Mouse (Mus musculus): Measurements from ENCODE around the gene Atp6v0a1. TPM values are rescaled to one million over a fixed set of nuclear protein-coding genes. Genes with fewer than 3 reads are reported as not detected.

Atp6v0a1 gene
- polyA plus RNA-seq, 1 experiment from 2014 or later, result 17.6 TPM

DNA sequence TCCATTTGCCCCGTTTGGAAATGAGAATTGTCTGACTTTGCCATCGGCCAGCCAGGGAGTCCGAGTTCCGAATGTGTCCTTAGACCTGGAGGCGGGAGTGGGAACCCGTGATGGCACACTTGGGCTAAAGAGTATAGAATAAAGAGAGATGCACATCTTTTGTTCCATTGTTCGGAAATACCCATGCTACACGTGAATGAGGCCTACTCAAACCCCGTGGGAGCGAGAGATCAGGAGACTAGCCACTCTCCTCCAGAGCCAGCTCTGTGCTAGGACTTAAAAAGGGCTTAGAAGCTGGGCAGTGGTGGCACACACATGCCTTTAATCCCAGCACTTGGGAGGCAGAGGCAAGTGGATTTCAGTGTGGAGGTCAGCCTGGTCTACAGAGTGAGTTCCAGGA, 50.2 kb downstream of the Atp6v0a1 start:
- DNase-seq (ENCODE audit: low spot score), result no peak

DNA sequence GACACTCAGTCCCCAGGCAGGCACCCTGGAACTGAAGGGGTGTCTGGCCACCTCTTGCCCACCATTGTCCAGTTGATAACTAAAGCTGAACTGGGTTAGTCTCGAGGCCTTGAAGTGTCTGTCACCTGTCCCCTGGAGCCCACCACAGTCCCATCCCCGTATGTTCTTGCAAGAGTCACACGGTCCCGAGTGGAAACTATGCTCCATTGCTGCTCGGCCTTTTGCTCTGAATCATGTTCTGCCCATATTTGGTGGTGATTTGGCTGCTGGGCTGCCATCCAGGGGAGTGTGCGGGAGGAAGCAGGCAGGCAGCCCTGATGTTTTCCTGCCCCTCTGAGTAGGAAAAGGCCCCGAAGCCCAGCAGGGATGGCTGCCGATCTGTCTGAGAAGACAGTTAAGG, 50.9 kb downstream of the Atp6v0a1 start:
- DNase-seq (ENCODE audit: low spot score), result no peak

DNA sequence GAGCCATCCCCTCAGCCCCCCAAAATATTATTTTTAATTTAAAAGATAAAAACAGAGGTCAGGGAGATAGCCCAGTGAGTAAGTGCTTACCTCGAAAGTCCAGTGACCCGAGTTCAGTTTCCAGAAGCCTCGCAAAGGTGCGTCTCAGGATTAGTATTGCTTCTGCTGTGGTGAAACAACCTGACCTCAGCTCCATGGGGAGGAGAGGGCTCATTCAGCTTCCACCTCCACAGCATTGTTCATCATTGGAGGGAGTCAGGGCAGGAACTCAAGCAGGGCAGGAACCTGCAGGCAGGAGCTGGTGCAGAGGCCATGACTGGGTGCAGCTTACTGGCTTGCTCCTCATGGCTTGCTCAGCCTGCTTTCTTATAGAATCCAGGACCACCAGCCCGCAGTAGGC, 51.8 kb downstream of the Atp6v0a1 start:
- no peak for DNase-seq (ENCODE audit: low spot score)

DNA sequence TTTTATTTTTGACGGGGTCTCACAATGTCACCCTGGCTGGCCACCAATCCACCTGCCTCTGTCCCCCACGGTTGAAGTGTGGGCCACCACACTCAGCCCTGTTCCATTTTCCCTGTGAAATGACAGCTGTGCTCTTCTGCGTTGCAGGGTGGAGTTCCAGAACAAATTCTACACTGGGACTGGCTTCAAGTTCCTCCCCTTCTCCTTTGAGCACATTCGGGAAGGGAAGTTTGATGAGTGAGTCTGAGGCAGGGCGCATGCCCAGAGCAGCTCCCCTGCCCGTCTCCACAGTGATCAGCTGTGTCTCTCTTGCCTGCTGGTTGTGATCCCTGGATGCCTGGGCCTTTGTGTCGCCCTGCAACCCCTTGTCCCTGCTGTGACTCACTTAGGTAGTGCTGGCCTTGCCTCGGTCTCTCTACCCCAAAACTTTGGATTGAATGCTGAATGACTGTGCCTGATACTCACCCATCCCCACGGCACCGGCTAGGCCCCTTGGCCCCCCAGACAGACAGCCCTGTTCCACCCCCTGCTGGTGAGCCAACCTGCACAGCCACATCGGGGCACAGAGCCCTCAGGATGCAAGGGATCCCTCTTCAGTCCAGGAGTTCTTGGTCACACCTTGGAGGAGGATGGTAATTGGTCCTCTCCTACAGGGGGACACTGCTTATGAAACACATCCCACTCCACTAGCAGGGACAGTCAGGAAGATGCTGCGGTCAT, 53.1 kb downstream of the Atp6v0a1 start:
- no peak for DNase-seq (ENCODE audit: low spot score)

DNA sequence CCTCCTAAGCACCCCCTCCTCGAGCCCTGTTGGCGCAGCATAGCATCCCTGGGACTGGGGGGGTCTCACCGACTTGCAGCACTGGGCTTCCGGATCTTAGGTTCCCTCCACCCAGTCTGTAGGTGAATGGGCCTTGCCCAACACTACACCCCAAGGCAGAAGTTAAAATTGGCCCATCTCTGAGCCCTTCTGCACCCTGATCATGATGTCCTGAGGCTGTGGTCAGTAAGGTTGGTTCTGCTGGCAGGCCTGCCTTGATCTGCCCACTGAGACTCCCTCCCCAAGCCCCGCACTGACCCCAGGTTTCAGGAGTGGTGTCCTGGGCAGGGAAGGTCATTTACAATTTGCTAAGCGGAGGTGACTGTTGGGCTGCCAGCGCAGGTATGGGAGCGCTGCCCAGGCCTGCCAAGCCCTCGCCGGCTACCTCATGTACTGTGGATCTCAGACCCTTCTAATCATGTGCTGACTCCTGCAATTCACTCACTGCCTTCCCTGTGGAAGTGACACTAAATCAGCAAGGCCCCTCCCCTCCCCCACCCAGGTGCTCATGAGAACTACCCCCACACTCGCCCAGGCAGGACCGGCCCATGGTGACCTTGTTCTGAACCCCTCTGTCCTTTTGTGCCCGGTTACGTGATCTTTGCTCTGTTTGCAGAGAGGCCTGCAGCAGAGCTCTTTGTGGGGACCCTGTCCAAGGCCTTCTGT, 53.9 kb downstream of the Atp6v0a1 start:
- DNase-seq (ENCODE audit: low spot score), result no peak

DNA sequence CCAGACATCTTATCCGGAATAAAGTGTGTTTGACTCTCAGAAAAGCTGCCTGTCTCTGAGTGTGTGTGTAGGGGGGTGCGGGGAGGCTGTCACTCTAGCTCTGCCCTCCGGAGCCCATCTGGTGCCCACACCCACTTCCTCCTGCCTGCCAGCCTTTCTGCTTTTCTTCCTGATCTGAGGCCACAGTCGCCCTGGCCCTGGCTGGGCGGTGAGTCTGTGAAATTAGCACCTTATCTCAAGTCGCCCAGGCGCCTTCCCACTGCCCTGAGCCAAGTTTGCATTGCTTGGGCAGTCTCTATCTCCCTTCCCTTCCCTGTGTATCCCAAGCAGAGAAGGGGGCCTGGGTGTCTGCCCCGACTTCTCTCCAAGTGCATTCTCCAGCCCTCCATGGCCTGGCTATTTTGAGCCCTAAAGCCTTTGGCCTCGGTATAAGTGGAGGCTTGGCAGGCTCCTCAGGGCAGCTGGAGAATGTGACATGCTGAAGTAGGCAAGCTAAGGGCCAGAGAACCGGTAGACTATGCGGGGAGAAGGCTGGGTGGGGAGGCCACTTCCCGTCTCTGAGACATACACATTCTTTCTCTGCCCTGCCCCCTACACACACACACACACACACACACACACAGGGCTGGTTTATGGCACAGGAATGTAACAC, 54.5 kb downstream of the Atp6v0a1 start:
- peak; percentile 81 for DNase-seq (ENCODE audit: low spot score)

DNA sequence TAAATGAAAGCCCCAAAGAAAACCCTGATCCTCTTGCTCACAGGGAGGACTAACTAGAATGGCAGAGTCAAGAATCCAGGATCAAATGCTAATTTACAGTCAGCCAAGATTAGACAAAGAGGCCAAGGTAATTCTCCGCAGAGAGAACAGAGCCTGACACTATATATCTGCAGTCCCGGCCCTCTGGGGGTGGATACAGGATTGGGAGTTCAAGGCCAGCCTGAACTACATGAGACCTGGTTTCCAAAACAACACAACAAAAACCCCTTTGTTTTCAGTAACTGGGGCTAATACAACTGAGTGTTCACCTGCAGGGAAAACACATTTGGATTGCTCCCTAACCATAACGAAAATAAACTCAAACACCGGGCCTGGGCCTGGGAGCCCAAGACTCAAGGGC, 55.2 kb downstream of the Atp6v0a1 start:
- no peak for DNase-seq (ENCODE audit: low spot score)

DNA sequence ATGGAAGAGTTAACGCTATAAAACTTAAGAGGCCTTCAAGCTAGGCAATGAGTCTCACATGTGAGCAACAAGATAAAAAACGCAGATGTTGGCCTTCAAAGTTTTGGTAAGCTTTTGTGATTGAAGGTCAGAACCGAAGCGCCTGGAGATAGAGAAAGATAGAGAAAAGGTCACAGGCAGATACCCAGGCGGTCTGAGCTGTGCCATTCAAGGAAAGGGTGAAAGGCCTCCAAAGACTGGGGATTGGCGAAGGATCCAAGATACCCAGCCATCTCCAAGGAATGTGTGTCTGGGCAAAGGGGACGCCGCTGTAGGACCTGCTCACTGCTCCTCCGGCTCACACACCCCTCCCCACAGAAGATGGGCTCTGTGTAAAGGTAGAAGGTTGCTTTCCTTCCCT, 55.8 kb downstream of the Atp6v0a1 start:
- DNase-seq (ENCODE audit: low spot score), result no peak

DNA sequence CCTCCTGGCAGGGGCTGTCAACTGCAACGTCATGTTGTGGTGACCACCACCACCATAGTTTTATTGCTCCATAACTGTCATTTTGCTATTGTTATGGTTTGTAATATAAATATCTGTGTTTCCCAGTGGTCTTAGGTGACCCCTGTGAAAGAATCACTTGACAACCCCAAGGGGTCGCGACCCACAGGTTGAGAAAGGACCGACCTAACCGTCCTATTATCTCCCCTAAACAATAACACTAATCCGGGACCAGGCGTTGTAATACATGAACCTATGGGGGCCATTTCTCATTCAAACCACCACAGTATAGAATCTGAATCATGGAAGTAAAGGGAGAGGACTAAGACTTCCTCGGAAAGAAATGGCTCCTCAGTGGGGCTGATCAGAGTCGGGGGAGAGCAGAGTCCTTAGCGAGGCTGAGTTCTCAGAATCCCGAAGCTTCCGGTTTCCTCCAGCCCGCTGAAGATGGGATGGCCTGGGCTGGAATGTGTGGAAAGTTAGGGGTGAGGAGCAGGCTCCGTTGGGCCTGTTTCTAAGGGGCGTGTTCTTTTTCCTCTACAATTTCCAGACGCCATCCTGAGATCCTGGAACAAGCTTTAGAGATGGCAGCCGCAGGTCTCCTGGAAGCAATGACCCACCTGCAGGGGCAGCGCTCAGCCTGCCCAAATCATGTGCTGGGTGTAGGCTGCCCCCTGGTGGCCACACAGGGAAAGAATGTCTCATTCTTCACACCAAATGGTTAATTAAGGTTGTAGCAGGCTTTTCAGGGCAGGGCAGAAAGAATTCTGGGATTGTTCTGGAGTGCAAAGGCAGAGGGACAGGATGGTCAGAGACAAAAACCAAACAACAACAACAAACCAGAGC, 57.5 kb downstream of the Atp6v0a1 start:
- peak; percentile 84 for DNase-seq (ENCODE audit: low spot score)

DNA sequence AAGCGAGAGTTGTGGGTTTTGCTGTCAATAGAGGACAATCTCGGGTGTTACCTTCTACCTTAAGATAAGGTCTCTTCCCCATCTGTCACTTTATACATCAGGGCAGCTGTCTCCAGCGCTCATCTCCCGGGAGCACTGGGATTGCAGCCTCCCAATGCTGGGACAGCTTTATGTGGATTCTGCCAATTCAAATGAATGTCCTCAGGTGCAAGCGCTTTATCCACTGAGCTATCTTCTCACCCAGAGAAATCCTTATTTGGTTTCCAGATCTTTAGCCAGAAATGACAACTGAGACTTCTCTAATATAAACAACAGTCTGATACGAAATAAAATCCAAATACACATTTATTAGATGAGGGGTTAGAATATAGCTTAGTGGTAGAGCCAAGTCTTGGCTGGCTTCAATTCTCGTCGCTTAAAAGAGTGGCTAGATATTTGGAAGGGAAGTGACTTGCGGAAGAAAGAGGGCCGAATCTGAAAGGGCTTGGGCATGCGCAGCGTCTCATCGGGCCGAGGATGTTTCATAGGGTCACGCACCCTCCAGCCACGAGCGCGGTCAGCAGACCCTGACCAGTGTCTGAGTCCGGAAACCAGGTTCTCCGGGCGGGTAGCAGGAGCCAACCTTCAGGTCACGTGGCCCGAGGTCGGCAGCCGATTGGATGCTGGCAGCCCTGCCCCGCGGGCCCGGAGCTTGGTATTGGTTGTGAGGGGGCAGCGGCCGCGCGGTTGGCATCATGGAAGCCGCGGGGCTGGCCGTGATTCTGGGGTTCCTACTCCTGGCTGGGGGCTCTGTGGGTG, 60.3 kb downstream of the Atp6v0a1 start, which contains the start of gene Naglu:
Gene Naglu (plus strand): TSS at position 622 of the 798 bp plus-strand sequence.
- DNase-seq (ENCODE audit: low spot score), result peak; percentile 90

DNA sequence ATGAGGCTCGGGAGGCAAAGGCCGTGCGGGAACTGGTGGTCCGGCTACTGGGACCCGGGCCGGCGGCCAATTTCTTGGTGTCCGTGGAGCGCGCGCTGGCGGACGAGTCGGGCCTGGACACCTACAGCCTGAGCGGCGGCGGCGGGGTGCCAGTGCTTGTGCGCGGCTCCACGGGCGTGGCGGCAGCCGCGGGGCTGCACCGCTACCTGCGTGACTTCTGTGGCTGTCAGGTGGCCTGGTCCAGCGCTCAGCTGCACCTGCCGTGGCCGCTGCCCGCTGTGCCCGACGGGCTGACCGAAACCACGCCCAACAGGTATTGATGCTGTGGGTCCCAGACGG, 60.9 kb downstream of the Atp6v0a1 start:
- DNase-seq (ENCODE audit: low spot score), result no peak

DNA sequence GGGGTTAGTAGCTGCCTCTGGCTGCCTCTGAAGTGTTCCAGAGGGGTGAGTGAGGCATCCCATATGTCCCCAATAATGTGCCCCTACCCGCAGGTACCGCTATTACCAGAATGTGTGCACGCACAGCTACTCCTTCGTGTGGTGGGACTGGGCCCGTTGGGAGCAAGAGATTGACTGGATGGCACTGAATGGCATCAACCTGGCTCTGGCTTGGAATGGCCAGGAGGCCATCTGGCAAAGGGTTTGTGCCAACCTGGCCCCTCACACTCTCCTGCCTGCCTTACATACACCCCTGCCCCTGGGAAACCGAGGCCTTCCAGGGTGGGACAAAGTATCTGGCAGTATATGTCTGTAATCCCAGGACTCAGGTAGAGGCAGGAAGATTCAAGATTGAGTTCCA, 61.7 kb downstream of the Atp6v0a1 start:
- DNase-seq (ENCODE audit: low spot score), result no peak

DNA sequence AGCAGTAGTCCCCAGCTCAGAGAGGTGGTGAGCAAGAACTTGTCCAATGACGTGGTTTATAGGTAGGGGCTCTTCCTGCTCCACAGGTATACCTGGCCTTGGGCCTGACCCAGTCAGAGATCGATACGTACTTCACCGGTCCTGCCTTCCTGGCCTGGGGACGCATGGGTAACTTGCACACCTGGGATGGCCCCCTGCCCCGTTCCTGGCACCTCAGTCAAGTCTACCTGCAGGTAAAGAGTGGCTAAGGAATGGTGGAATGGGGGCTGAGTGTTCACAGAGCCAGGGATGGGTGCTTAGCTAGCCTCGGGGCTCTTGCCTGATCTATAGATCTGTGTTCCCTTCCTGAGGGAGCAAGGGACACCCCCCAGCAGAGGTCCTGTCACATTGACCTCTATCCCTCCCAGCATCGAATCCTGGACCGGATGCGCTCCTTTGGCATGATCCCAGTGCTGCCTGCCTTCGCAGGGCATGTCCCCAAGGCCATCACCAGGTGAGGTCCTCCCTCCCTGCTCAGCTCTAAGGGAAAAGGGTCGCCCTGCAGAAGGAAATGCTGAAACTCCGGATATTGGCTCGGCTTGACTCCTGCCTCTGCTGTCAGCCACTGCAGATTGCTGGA, 62.7 kb downstream of the Atp6v0a1 start:
- DNase-seq (ENCODE audit: low spot score), result no peak

DNA sequence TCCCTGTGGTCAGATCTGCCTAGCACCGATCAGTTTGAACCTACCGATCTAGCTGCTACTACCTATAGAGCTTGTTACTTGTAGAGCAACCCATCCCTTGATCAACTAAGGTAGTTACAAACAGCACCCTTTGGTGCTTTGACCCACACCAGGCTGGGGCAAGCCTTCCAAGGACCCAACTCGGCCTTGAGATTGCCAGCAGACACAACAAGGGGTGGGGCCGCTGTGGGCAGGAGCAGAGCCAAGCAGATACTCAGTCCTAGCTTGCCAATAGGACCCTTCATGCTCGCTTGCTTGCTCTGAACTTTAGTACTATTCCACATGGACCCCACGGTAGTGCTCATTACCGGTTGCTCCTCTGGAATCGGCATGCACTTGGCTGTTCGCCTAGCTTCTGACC, 68.9 kb downstream of the Atp6v0a1 start, which contains the start of gene Hsd17b1:
Gene Hsd17b1 (plus strand): TSS at position 291 of the 400 bp plus-strand sequence.
- DNase-seq (ENCODE audit: low spot score), result no peak

DNA sequence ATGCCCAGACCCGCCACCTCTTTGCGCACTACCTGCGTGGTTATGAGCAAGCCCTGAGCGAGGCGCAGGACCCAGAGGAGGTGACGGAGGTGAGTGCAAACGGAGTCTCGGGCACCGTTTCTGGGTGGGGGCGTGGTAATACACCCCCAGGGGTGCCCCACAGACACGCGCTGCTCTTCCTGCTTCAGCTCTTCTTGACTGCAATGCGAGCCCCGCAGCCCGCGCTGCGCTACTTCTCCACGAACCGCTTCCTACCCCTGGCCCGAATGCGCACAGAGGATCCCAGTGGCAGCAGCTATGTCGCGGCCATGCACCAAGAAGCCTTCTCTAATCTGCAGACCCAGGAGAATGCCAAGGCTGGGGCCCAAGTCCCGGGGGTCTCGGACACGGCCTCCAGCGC, 70.5 kb downstream of the Atp6v0a1 start:
- DNase-seq (ENCODE audit: low spot score), result peak; percentile 35

DNA sequence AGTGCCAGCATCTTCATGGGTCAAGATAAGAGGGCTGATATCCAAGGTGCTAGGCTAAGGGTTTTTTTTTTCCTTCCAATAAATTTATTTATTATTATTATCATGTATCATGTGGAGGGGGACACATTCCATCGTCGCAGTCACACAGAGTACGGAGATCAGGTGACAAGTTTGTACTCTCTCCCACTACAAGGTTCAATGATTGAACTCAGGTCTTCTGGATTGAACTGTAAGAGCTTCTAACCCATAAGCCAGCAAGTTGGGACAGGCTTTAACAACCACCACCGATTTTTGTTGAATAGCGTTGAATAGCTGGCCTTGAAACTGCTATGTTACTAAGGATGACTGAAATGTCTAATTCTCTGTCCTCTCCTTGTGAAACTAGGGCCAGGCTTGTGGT, 71.2 kb downstream of the Atp6v0a1 start:
- no peak for DNase-seq (ENCODE audit: low spot score)

DNA sequence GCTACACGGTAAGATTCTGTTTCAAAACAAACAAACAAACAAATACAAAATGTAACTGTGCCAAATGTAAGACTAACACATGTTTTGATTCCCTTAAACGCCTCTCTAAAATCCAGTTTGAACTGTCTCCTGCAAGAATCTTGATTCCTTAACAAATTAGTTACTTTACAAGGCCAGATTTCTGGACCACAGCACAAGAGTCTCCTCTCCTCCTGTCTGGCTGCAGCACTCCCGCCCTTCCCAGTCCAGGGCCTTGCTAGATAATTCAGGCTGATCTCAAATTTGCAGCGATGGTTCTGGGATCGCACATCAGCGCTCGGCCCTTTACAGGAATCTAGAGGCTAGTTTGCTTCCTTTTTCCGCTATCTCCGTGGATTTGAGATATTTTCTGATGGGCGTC, 72.4 kb downstream of the Atp6v0a1 start:
- no peak for DNase-seq (ENCODE audit: low spot score)

DNA sequence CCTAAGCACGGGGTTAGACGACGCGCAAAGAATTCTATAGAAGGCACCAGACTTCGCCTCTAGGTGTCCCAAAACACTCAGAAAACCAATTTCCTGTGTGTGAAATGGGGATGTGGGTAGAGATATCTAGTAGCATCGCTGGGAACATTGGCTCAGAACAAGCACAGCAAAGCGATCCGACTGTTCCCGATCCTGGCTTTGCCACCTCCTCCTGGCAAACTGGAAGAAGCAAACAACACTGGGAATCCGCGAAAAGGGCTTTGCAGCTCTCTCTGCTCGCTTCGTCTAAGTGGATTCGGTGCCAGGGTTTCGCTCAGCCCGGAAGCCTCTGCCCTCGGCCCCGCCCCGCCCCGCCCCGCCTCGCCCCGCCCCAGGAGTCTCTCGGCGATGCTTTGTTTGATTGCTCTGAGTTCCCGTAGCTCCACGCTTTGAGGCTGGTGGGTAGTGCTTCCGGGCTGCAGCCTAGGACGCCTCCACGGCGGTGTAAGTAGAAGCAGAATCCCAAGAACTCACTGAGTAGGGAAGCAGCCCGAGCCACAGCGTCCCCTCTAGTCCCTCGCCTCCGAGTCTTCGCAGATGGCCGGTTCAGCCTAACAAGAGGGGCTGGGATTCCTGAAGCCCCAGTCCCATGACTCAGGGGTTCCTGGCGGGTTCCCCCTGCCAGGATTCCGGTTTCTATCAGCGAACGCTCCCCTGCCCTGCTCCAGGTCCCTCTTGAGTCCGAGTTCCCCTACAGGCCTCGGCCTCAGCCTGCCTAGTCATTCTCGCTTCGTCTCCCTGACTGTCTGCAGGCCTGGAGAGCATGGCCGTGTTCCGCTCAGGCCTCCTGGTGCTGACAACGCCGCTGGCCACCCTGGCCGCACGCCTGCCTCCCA, 73.2 kb downstream of the Atp6v0a1 start, which contains the start of gene Coasy:
Gene Coasy (plus strand): TSS at position 358 of the 875 bp plus-strand sequence.
- DNase-seq (ENCODE audit: low spot score), result peak; percentile 91

DNA sequence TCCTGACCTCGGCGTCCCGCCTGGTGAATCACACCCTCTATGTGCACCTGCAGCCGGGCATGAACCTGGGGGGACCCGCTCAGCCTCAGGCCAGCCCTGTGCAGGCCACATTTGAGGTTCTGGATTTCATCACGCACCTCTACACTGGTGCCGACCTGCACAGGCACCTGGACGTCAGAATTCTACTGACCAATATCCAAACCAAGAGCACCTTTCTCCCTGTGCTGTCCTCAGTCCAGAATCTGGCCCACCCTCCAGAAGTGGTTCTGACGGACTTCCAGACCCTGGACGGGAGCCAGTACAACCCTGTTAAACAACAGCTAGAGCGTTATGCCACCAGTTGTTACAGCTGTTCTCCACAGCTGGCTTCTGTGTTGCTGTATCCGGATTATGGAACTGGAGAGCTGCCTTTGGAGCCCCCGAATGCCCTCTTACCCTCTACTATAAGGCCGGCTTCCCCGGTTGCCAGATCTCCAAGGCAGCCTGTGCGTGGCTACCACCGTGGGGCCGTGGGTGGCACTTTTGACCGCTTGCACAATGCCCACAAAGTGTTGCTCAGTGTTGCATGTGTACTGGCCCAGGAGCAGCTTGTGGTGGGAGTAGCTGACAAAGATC, 73.9 kb downstream of the Atp6v0a1 start:
- DNase-seq (ENCODE audit: low spot score), result no peak
